Mouse (Mus musculus): ENCODE results near the gene Lamtor3. TPM values are rescaled to one million over a fixed set of nuclear protein-coding genes. Genes with fewer than 3 reads are reported as not detected.

Lamtor3 gene
- polyA plus RNA-seq, 2 experiments: 35.2 to 54.3 TPM

GRCm38 (mm10) chr3:137929940-137930339, 11.6 kb downstream of the Lamtor3 start:
- WGBS (ENCODE audit: insufficient replicate concordance): 75% methylated on average over 3 of the region's 3 CpGs
- H3K27me3 ChIP-seq (ENCODE audit: control insufficient read depth, insufficient read depth, low read length): no peaks in the 10 kb centered on the region
- H3K36me3 ChIP-seq (replicated peaks; ENCODE audit: control insufficient read depth, insufficient read depth, low read depth): peaks cover 30% of the 10 kb centered on the region
- no peak overlapping the region for H3K27ac ChIP-seq
- no peak overlapping the region for H3K4me3 ChIP-seq (ENCODE audit: insufficient read depth in 1 of 2, low read depth in 2 of 2, low read length in 2 of 2)
- H3K4me2 ChIP-seq (ENCODE audit: low read depth): no peak overlapping the region
- H3K4me1 ChIP-seq (replicated peaks; ENCODE audit: control insufficient read depth in 2 of 2, insufficient read depth in 2 of 2, low read length in 1 of 2): peaks cover 0 to 2% of the 10 kb centered on the region in 2 experiments; a peak in 1 of 4 replicates
- TF ChIP-seq CTCF (IDR thresholded peaks at IDR 0.05; ENCODE audit: low read depth) (no peak), EP300 (IDR thresholded peaks at IDR 0.05; ENCODE audit: low read depth) (no peak)
- DNase-seq (ENCODE audit: low read depth in 3 of 3, low spot score in 3 of 3) (no peak), ATAC-seq (ENCODE audit: insufficient read depth) (no peak)
- no peak overlapping the region for H3K9ac ChIP-seq (replicated peaks)
- H3K9me3 ChIP-seq (ENCODE audit: control insufficient read depth, low read length): no peaks in the 10 kb centered on the region

GRCm38 (mm10) chr3:137932748-137933147, 14.4 kb downstream of the Lamtor3 start:
- Histone ChIP-seq H3K4me1 (replicated peaks; ENCODE audit: control insufficient read depth in 2 of 2, insufficient read depth in 2 of 2, low read length in 1 of 2) (peaks cover 0 to 4% of the 10 kb centered on the region in 2 experiments; a peak in 1 of 4 replicates), H3K36me3 (replicated peaks; ENCODE audit: control insufficient read depth, insufficient read depth, low read depth) (peaks cover 27% of the 10 kb centered on the region), H3K27me3 (ENCODE audit: control insufficient read depth, insufficient read depth, low read length) (no peaks in the 10 kb centered on the region), H3K9ac (replicated peaks) (no peak overlapping the region), H3K4me2 (ENCODE audit: low read depth) (no peak overlapping the region), H3K27ac (no peak overlapping the region), H3K4me3 (ENCODE audit: insufficient read depth in 1 of 2, low read depth in 2 of 2, low read length in 2 of 2) (no peak overlapping the region), H3K9me3 (ENCODE audit: control insufficient read depth, low read length) (no peaks in the 10 kb centered on the region)
- 77% methylated on average over 7 of the region's 7 CpGs for WGBS (ENCODE audit: insufficient replicate concordance)
- ATAC-seq (ENCODE audit: insufficient read depth) (no peak), DNase-seq (ENCODE audit: low read depth in 3 of 3, low spot score in 3 of 3) (no peak)
- TF ChIP-seq CTCF (IDR thresholded peaks at IDR 0.05; ENCODE audit: low read depth) (no peak), EP300 (IDR thresholded peaks at IDR 0.05; ENCODE audit: low read depth) (no peak)

GRCm38 (mm10) chr3:137933986-137934385, 15.7 kb downstream of the Lamtor3 start:
- Histone ChIP-seq H3K36me3 (replicated peaks; ENCODE audit: control insufficient read depth, insufficient read depth, low read depth) (peaks cover 24% of the 10 kb centered on the region), H3K27me3 (ENCODE audit: control insufficient read depth, insufficient read depth, low read length) (no peaks in the 10 kb centered on the region), H3K27ac (no peak overlapping the region), H3K4me2 (ENCODE audit: low read depth) (no peak overlapping the region), H3K9me3 (ENCODE audit: control insufficient read depth, low read length) (no peaks in the 10 kb centered on the region), H3K4me1 (replicated peaks; ENCODE audit: control insufficient read depth in 2 of 2, insufficient read depth in 2 of 2, low read length in 1 of 2) (peaks cover 0 to 4% of the 10 kb centered on the region in 2 experiments; a peak in 1 of 4 replicates), H3K9ac (replicated peaks) (no peak overlapping the region), H3K4me3 (ENCODE audit: insufficient read depth in 1 of 2, low read depth in 2 of 2, low read length in 2 of 2) (no peak overlapping the region)
- 44% methylated on average over 3 of the region's 3 CpGs for WGBS (ENCODE audit: insufficient replicate concordance)
- DNase-seq (ENCODE audit: low read depth in 3 of 3, low spot score in 3 of 3) (no peak), ATAC-seq (ENCODE audit: insufficient read depth) (no peak)
- TF ChIP-seq CTCF (IDR thresholded peaks at IDR 0.05; ENCODE audit: low read depth): no peak
- no peak for TF ChIP-seq EP300 (IDR thresholded peaks at IDR 0.05; ENCODE audit: low read depth)

- Histone ChIP-seq H3K36me3 (replicated peaks; ENCODE audit: control insufficient read depth, insufficient read depth, low read depth) (peaks cover 17% of the 10 kb centered on the region), H3K9me3 (ENCODE audit: control insufficient read depth, low read length) (no peaks in the 10 kb centered on the region), H3K27me3 (ENCODE audit: control insufficient read depth, insufficient read depth, low read length) (no peaks in the 10 kb centered on the region), H3K27ac (no peak overlapping the region), H3K4me3 (ENCODE audit: insufficient read depth in 1 of 2, low read depth in 2 of 2, low read length in 2 of 2) (no peak overlapping the region), H3K9ac (replicated peaks) (no peak overlapping the region), H3K4me1 (replicated peaks; ENCODE audit: control insufficient read depth in 2 of 2, insufficient read depth in 2 of 2, low read length in 1 of 2) (peaks cover 8 to 15% of the 10 kb centered on the region in 2 experiments), H3K4me2 (ENCODE audit: low read depth) (no peak overlapping the region)
- TF ChIP-seq EP300 (IDR thresholded peaks at IDR 0.05; ENCODE audit: low read depth) (no peak), CTCF (IDR thresholded peaks at IDR 0.05; ENCODE audit: low read depth) (no peak)
- ATAC-seq (ENCODE audit: insufficient read depth): no peak
- 68% methylated on average over 5 of the region's 5 CpGs for WGBS (ENCODE audit: insufficient replicate concordance)
- no peak for DNase-seq (ENCODE audit: low read depth in 3 of 3, low spot score in 3 of 3)
Observed at GRCm38 (mm10) chr3:137935570-137936525, 17.5 kb downstream of the Lamtor3 start.

- peaks cover 17% of the 10 kb centered on the region for H3K36me3 ChIP-seq (replicated peaks; ENCODE audit: control insufficient read depth, insufficient read depth, low read depth)
- no peak overlapping the region for H3K27ac ChIP-seq
- TF ChIP-seq CTCF (IDR thresholded peaks at IDR 0.05; ENCODE audit: low read depth) (no peak), EP300 (IDR thresholded peaks at IDR 0.05; ENCODE audit: low read depth) (no peak)
- ATAC-seq (ENCODE audit: insufficient read depth) (no peak), DNase-seq (ENCODE audit: low read depth in 3 of 3, low spot score in 3 of 3) (no peak)
- no peak overlapping the region for H3K4me2 ChIP-seq (ENCODE audit: low read depth)
- H3K27me3 ChIP-seq (ENCODE audit: control insufficient read depth, insufficient read depth, low read length): no peaks in the 10 kb centered on the region
- 69% methylated on average over 6 of the region's 6 CpGs for WGBS (ENCODE audit: insufficient replicate concordance)
- H3K4me3 ChIP-seq (ENCODE audit: insufficient read depth in 1 of 2, low read depth in 2 of 2, low read length in 2 of 2): no peak overlapping the region
- peaks cover 15 to 20% of the 10 kb centered on the region in 2 experiments for H3K4me1 ChIP-seq (replicated peaks; ENCODE audit: control insufficient read depth in 2 of 2, insufficient read depth in 2 of 2, low read length in 1 of 2)
- H3K9ac ChIP-seq (replicated peaks): no peak overlapping the region
- H3K9me3 ChIP-seq (ENCODE audit: control insufficient read depth, low read length): no peaks in the 10 kb centered on the region
Observed at GRCm38 (mm10) chr3:137936541-137936940, 18.2 kb downstream of the Lamtor3 start.
